Mouse (Mus musculus) heart, adult 2 months (tissue): ENCODE data around the gene Slc35b2. TPM values are rescaled to one million over a fixed set of nuclear protein-coding genes. Genes with fewer than 3 reads are reported as not detected.

Source experiments
- DNase-seq, 2 experiments: peaks; one replicate each; pipeline ENCODE4 v3.0.0; 2021
- H3K27ac ChIP-seq: fragments of 200-600 bp; 2 replicates; pipeline ENCODE4 v1.8.1; 2022
- H3K27me3 ChIP-seq: fragments of 200-500 bp; 2 replicates; pipeline ENCODE4 v1.6.1; 2012; ENCODE audit warnings: mild to moderate bottlenecking, low read length, inconsistent platforms, mixed read lengths; ENCODE audit not compliant: control insufficient read depth, insufficient read depth
- H3K36me3 ChIP-seq: fragments of 200-500 bp; 2 replicates; pipeline ENCODE4 v1.6.1; 2012; ENCODE audit warnings: low read length, inconsistent platforms; ENCODE audit not compliant: control insufficient read depth, insufficient read depth
- H3K4me1 ChIP-seq: fragments of 200-500 bp; 2 replicates; pipeline ENCODE4 v1.6.1; 2011; ENCODE audit warnings: low read length; ENCODE audit not compliant: control insufficient read depth, insufficient read depth
- H3K4me3 ChIP-seq: fragments of 200-600 bp; 2 replicates; pipeline ENCODE4 v1.8.1; 2022
- H3K79me2 ChIP-seq: fragments of 200-500 bp; replicated peaks from 2 replicates; pipeline ENCODE4 v1.6.1; 2012; ENCODE audit warnings: mild to moderate bottlenecking, inconsistent platforms, low read length, moderate library complexity, mixed read lengths; ENCODE audit not compliant: control insufficient read depth, insufficient read depth
- H3K9ac ChIP-seq: fragments of 200-500 bp; 2 replicates; pipeline ENCODE4 v1.6.1; 2012; ENCODE audit warnings: low read depth, mild to moderate bottlenecking, control low read depth, inconsistent platforms, low read length, mixed read lengths
- CTCF ChIP-seq: fragments of 200-600 bp; IDR thresholded peaks from 2 replicates; pipeline ENCODE4 v1.8.1; 2022; ENCODE audit warnings: antibody characterized with exemption, mild to moderate bottlenecking, moderate library complexity
- EP300 ChIP-seq: fragments of 200-500 bp; IDR thresholded peaks from 2 replicates; pipeline ENCODE4 v1.6.1; 2011; ENCODE audit warnings: low read depth, low read length, control low read depth; ENCODE audit not compliant: insufficient read depth
- POLR2A ChIP-seq: fragments of 200-500 bp; IDR thresholded peaks from 2 replicates; pipeline ENCODE4 v1.6.1; 2011; ENCODE audit warnings: mild to moderate bottlenecking, low read depth, low read length, control low read depth; ENCODE audit not compliant: insufficient read depth
- WGBS: fragments of 180-500 bp; shearing (Covaris S2); methylation state at CpG from one replicate; pipeline ENCODE4 v1.1.7; 2018; 5-methylcytosine and 5-hydroxymethylcytosine counted together
- intact Hi-C: fragments of 180-260 bp; cut with DNase I; formaldehyde crosslinking; loops from one replicate; pipeline ENCODE4 v1.15.1; 2025
- polyA plus RNA-seq: library from polyadenylated mRNA; depleted of rRNA; stranded (reverse); fragments of >200 nt; gene quantifications from 2 replicates; pipeline ENCODE4 v1.2.3, GENCODE M21; 2012
- total RNA-seq, 2 experiments: library from RNA; stranded (reverse); gene quantifications; 2 replicates each; pipeline ENCODE4 v1.2.3; 2021

The Slc35b2 gene
- total and polyA plus RNA-seq, 3 experiments, result 23.4 to 45.1 (median 24.0) TPM

GRCm38 (mm10) chr17:45547461-45548190 is 16.0 kb upstream of the Slc35b2 start:
- Histone ChIP-seq H3K27me3 (peaks cover 28% of the 10 kb centered on the region), H3K4me1 (peaks cover 2% of the 10 kb centered on the region; the same call in 1 of the 2 replicates), H3K27ac (no peak overlapping the region), H3K4me3 (no peak overlapping the region), H3K79me2 (no peaks in the 10 kb centered on the region), H3K36me3 (no peaks in the 10 kb centered on the region), H3K9ac (no peak overlapping the region)
- TF ChIP-seq CTCF, result no peak
- no peak for TF ChIP-seq EP300
- no peak for TF ChIP-seq POLR2A
- no peak for DNase-seq
- intact Hi-C loops, result no loop called here
- 82% methylated on average over 5 of the region's 5 CpGs for WGBS

GRCm38 (mm10) chr17:45548541-45549512 is 14.8 kb upstream of the Slc35b2 start:
- intact Hi-C loops, result no loop called here
- Histone ChIP-seq H3K4me3 (peak overlapping the region; percentile 46), H3K27me3 (peaks cover 27% of the 10 kb centered on the region), H3K4me1 (peaks cover 2% of the 10 kb centered on the region; the same call in 1 of the 2 replicates), H3K27ac (no peak overlapping the region), H3K79me2 (no peaks in the 10 kb centered on the region), H3K9ac (peak overlapping the region; percentile 31; the same call in 1 of the 2 replicates), H3K36me3 (no peaks in the 10 kb centered on the region)
- no peak for DNase-seq
- TF ChIP-seq POLR2A (no peak), CTCF (peak; percentile 26), EP300 (no peak)
- 5% methylated on average over 52 of the region's 68 CpGs for WGBS

GRCm38 (mm10) chr17:45549617-45550181 is 14.0 kb upstream of the Slc35b2 start, which contains the start of gene Tmem151b:
Gene Tmem151b, minus strand, starts transcription at chr17:45549677.
- WGBS, result 2% methylated on average over 28 of the region's 29 CpGs
- peak within 1 kb of the TSS; percentile 31; the same call in 1 of the 2 replicates for H3K9ac ChIP-seq
- no peaks in the 10 kb centered on the region for H3K36me3 ChIP-seq
- H3K27ac ChIP-seq, result no peak within 1 kb of the TSS
- peaks cover 2% of the 10 kb centered on the region; the same call in 1 of the 2 replicates for H3K4me1 ChIP-seq
- no peak for DNase-seq
- peak within 1 kb of the TSS; percentile 46 for H3K4me3 ChIP-seq
- TF ChIP-seq CTCF, result no peak
- TF ChIP-seq POLR2A, result no peak
- peaks cover 24% of the 10 kb centered on the region for H3K27me3 ChIP-seq
- H3K79me2 ChIP-seq, result no peaks in the 10 kb centered on the region
- intact Hi-C loops, result no loop called here

- Histone ChIP-seq H3K4me1 (peaks cover 2% of the 10 kb centered on the region; the same call in 1 of the 2 replicates), H3K27me3 (peaks cover 19% of the 10 kb centered on the region), H3K27ac (no peak overlapping the region), H3K9ac (no peak overlapping the region), H3K79me2 (no peaks in the 10 kb centered on the region), H3K4me3 (no peak overlapping the region), H3K36me3 (no peaks in the 10 kb centered on the region)
- WGBS, result 42% methylated on average over 5 of the region's 5 CpGs
- DNase-seq, result no peak
- no peak for TF ChIP-seq EP300
- no peak for TF ChIP-seq POLR2A
- TF ChIP-seq CTCF, result no peak
- intact Hi-C loops, result no loop called here
Measured at GRCm38 (mm10) chr17:45550253-45550652, 13.4 kb upstream of the Slc35b2 start.

GRCm38 (mm10) chr17:45551249-45551796 is 12.4 kb upstream of the Slc35b2 start:
- Histone ChIP-seq H3K4me1 (peaks cover 2% of the 10 kb centered on the region; the same call in 1 of the 2 replicates), H3K79me2 (no peaks in the 10 kb centered on the region), H3K27ac (no peak overlapping the region), H3K9ac (no peak overlapping the region), H3K4me3 (no peak overlapping the region), H3K27me3 (peaks cover 13% of the 10 kb centered on the region), H3K36me3 (no peaks in the 10 kb centered on the region)
- 51% methylated on average over 7 of the region's 7 CpGs for WGBS
- intact Hi-C loops, result no loop called here
- no peak for DNase-seq
- TF ChIP-seq EP300 (no peak), CTCF (no peak), POLR2A (no peak)
